Mouse (Mus musculus): ENCODE results near the gene Slc35f4.

DNA sequence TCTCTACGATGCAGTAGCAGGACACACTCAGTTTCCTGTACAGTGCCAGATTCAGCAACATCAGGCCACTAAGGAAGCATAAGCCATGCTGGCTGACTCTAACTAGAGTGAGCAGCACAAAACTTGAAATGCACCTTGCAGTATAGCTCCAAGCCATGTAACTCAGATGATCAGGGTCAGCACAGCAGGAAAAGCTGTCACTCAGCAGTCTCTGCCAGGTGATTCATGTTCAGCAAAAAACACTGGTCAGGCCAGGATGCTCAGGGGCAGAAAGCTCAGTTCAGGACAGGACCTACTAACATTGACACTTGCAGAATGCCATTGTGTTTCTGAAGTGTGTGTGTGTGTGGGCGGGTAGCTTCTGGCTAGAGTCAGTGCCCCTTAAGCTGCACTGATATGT, 34.9 kb upstream of the Slc35f4 start:
- TF ChIP-seq CTCF (IDR thresholded peaks at IDR 0.05; ENCODE audit: borderline replicate concordance, insufficient read depth, low read depth, low read length) = no peak
- no peak for TF ChIP-seq POLR2A (IDR thresholded peaks at IDR 0.05; ENCODE audit: borderline replicate concordance, insufficient read depth, low read length)
